Mouse (Mus musculus): Measurements from ENCODE around the gene Gramd1b. TPM values are rescaled to one million over a fixed set of nuclear protein-coding genes. Genes with fewer than 3 reads are reported as not detected.

Gene Gramd1b
- 10 to 100 TPM; 19.7 to 25.3 TPM for total RNA-seq (2021)
- long read RNA-seq, experiment 1, full-length matches to known transcripts = 1 of 14 reads
- long read RNA-seq, experiment 1, partial matches to known transcripts = 4 of 14 reads
- long read RNA-seq, experiment 1, other reads (novel, unspliced or antisense) = 9 of 14 reads
- long read RNA-seq, experiment 2, full-length matches to known transcripts = 1 of 14 reads
- long read RNA-seq, experiment 2, partial matches to known transcripts = 6 of 14 reads
- long read RNA-seq, experiment 2, other reads (novel, unspliced or antisense) = 7 of 14 reads

- DNase-seq (ENCODE audit: low spot score in 2 of 2) = peak in 1 of 2 experiments; percentile 12
Measured at GRCm38 (mm10) chr9:40531027-40531621, at the start of gene Gramd1b. TSS of gene Gramd1b (minus strand) at chr9:40531383.

GRCm38 (mm10) chr9:40578726-40579625 lies 47.8 kb upstream of the Gramd1b start:
- no peak for DNase-seq (ENCODE audit: low spot score in 2 of 2)

GRCm38 (mm10) chr9:40577132-40577531 lies 45.9 kb upstream of the Gramd1b start:
- DNase-seq (ENCODE audit: low spot score in 2 of 2) = no peak

GRCm38 (mm10) chr9:40575053-40575985 lies 44.1 kb upstream of the Gramd1b start:
- no peak for DNase-seq (ENCODE audit: low spot score in 2 of 2)

GRCm38 (mm10) chr9:40571280-40571679 lies 40.1 kb upstream of the Gramd1b start:
- DNase-seq (ENCODE audit: low spot score in 2 of 2) = no peak

GRCm38 (mm10) chr9:40568070-40568469 lies 36.9 kb upstream of the Gramd1b start:
- no peak for DNase-seq (ENCODE audit: low spot score in 2 of 2)

- DNase-seq (ENCODE audit: low spot score in 2 of 2) = no peak
Measured at GRCm38 (mm10) chr9:40563750-40564149, 32.6 kb upstream of the Gramd1b start.

- no peak for DNase-seq (ENCODE audit: low spot score in 2 of 2)
Measured at GRCm38 (mm10) chr9:40559646-40560045, 28.5 kb upstream of the Gramd1b start.

- DNase-seq (ENCODE audit: low spot score in 2 of 2) = no peak
Measured at GRCm38 (mm10) chr9:40557796-40558195, 26.6 kb upstream of the Gramd1b start.

GRCm38 (mm10) chr9:40556396-40556795 lies 25.2 kb upstream of the Gramd1b start:
- no peak for DNase-seq (ENCODE audit: low spot score in 2 of 2)

GRCm38 (mm10) chr9:40555243-40555642 lies 24.1 kb upstream of the Gramd1b start:
- DNase-seq (ENCODE audit: low spot score in 2 of 2) = no peak

- DNase-seq (ENCODE audit: low spot score in 2 of 2) = no peak
Measured at GRCm38 (mm10) chr9:40547876-40548275, 16.7 kb upstream of the Gramd1b start.

GRCm38 (mm10) chr9:40545193-40545592 lies 14.0 kb upstream of the Gramd1b start:
- DNase-seq (ENCODE audit: low spot score in 2 of 2) = no peak

- DNase-seq (ENCODE audit: low spot score in 2 of 2) = no peak
Measured at GRCm38 (mm10) chr9:40539588-40540140, 8.5 kb upstream of the Gramd1b start.

GRCm38 (mm10) chr9:40537708-40538105 lies 6.5 kb upstream of the Gramd1b start:
- peak; percentile 34 to 75 for DNase-seq (ENCODE audit: low spot score in 2 of 2)

- no peak for DNase-seq (ENCODE audit: low spot score in 2 of 2)
Measured at GRCm38 (mm10) chr9:40537044-40537707, 6.0 kb upstream of the Gramd1b start.

- DNase-seq (ENCODE audit: low spot score in 2 of 2) = no peak
Measured at GRCm38 (mm10) chr9:40530536-40530935, 647 bp downstream of the Gramd1b start.

- DNase-seq (ENCODE audit: low spot score in 2 of 2) = no peak
Measured at GRCm38 (mm10) chr9:40528733-40529132, 2.5 kb downstream of the Gramd1b start.

- DNase-seq (ENCODE audit: low spot score in 2 of 2) = no peak
Measured at GRCm38 (mm10) chr9:40526928-40527327, 4.3 kb downstream of the Gramd1b start.

- DNase-seq (ENCODE audit: low spot score in 2 of 2) = no peak
Measured at GRCm38 (mm10) chr9:40522156-40522555, 9.0 kb downstream of the Gramd1b start.
